Mouse (Mus musculus): ENCODE results near the gene Bad.

The Bad gene

DNA sequence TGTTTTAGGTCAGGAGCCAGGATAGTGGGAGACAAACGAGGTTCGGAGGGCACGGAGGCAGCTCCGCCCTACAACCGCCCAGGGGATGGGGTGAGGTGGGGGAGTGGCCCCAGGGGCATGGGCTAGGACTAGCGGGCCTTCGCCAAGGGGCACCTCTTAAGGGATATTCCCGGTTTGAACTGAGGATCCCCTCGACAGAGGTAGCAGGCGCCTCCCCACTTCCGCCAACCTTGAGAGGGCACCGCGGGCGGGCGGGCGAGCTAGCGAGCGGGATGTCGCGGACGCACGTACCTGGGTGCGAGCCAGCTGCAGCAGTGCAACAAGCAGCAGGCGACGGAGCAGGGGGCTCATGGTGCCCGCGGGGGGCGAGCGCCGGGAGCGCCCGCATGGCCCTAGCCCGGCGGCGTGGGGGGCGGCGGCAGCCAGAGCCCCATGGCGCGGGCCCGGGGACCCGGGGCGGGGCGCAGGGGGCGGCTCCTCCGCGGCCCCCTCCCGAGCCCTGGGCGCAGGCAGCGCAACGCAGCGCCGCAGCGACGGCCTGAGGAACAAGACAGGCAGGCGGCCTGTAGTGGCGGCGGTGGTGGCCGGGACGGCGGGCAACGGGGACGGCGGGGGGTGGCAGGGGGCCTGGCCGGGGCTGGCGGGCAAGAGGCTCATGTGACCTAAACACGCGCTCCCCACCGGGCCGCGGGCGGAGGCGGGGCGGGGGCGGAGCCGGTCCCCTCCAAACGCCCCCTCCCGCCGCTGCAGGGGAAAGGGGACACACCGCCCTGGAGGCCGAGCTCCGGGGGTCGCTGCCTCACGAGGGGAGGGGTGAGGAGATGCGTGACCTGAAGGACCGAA is 45.6 kb downstream of the Bad start, which contains the start of gene Vegfb:
Gene Vegfb, minus strand, starts transcription at position 591 of the 843 bp plus-strand sequence.
- peak; percentile 80 for DNase-seq

GRCm38 (mm10) chr19:6987904-6988285 is 46.2 kb downstream of the Bad start:
- no peak for DNase-seq

DNA sequence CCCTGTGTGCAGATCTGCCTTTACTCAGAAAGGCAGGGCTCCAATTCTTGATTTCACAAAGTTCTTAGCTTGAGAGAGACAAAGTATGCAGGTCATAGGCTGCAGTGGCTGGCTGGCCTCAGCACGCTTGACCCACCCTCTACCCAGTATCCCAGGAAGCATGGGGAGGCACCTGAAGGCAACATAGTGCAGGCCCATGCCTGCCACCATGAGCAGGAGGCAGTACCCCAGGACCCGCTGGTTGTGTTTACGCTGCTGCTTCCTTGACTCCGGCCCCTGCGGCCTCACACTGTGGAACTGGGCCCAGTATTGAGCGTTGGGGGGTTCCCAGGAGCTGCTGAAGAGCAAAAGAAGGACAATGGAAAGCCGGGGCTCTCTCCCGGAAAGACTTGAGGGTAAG is 47.6 kb downstream of the Bad start:
- no peak for DNase-seq

DNA sequence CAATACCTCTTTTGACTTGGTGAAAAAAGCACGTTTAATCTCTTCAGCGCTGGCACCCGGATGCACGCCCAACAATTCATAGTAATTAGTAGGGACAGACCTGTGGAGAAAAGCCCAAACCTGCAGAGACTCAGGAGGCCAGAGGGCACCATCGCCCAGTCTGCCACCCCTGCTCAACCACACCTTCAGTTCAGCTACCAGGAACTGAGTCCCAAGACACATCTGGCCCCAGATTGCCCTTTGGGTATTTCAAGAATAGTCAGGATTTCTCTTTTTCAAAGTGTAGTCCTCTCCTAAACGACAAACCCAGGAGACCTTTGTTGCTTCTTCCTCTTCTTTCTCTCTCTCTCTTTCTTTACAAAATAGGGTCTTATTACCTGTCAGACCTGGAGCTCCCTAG is 49.1 kb downstream of the Bad start:
- DNase-seq, result peak; percentile 48

GRCm38 (mm10) chr19:6991166-6991565 is 49.5 kb downstream of the Bad start:
- DNase-seq, result peak; percentile 48

DNA sequence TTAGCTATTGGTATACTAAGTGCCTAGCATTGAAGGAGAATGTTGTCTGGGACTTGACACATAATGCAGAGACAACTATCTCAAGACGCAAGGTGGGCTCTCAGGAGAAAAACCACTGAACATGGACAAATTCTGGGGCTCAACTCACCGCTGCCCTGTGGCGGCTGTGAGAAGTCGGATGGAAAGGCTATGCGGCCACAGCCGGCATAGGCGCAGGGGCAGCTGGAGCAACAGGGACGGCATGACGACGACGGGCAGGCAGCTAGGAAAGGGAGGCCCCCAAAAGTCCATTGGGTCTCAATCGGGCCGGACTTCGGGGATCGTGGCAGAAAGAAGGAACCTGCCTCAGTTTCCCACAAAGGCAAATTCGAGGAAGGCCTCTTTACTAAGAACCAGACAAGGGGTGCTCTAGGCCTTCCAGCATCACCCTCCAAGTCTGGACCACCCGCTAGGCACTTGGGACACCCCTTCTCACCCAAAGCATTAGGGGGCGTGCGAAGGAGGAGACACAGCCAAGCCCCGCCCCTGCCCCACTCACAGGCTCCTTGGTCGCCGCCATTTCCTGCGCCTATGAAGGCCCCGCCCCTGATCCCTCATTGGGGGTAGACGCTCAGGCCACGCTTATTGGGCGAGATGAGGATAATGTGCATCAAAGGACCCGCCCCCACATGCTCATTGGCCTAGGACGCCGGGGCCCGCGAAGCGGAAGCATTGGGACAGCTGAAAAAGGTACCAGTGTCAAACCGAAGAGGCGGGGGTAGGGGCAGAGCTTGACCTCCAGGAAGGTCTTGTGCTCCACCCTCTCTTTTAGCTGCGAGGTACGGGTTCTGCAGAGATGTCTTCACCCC is 50.6 kb downstream of the Bad start, which contains the start of gene Dnajc4:
Gene Dnajc4, minus strand, starts transcription at position 562 of the 848 bp plus-strand sequence.
- DNase-seq, result peak; percentile 97

GRCm38 (mm10) chr19:6993011-6993770 is 51.5 kb downstream of the Bad start:
- peak; percentile 42 for DNase-seq

GRCm38 (mm10) chr19:6994002-6994401 is 52.3 kb downstream of the Bad start:
- peak; percentile 41 for DNase-seq

- DNase-seq, result peak; percentile 50
Observed at GRCm38 (mm10) chr19:6994489-6994888, 52.8 kb downstream of the Bad start.

GRCm38 (mm10) chr19:6995255-6995991 is 53.8 kb downstream of the Bad start:
- peak; percentile 74 for DNase-seq

DNA sequence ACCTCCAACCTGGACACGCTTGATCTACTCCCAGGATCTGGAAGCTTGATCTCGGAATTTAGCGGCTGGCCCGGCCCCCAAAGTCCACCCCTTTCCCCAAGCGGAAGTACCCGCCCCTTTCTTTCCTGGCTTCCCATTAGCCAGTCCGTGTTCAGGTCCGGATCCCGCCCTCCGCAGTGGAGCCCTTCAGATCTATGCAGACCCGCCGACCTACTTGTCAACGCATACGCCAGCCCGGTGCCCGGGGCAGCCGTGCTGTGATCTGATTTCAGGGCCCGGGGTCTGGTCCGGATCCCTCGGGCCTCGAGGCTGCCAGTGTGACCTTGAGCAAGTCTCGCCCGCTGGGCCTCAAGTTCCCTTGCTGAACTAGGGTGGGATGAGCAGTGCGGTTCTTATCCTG is 54.3 kb downstream of the Bad start, which contains the start of the genes Nudt22 and Trpt1:
Gene Nudt22, minus strand, starts transcription at position 112 of the 400 bp plus-strand sequence.
Gene Trpt1, plus strand, starts transcription at position 126 of the 400 bp plus-strand sequence.
- DNase-seq, result peak; percentile 90

DNA sequence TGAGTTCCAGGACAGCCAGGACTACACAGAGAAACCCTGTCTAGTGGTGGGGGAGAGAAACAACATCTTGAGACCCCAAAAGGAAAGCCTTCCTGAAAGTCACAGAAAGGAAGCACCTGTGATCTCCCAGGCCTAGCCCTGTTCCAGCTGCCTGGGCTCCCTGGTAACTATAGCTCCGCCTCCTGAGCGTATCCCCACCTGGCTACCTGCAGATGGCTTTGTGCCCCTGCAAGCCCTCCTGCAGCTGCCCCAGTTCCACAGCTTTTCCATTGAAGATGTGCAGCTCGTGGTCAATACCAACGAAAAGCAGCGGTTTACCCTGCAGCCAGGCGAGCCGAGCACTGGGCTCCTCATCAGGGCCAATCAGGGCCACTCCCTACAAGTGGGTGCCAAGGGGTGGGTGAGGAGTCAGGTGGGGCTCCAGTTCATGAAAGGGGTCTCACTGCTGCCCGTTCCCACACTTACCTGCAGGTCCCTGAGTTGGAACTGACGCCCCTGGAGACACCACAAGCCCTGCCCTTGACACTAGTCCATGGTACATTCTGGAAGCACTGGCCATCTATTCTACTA is 56.1 kb downstream of the Bad start:
- DNase-seq, result peak; percentile 45

GRCm38 (mm10) chr19:6999360-7000063 is 57.9 kb downstream of the Bad start:
- peak; percentile 46 for DNase-seq

Data from cerebellum, adult 11-12 months (tissue).